Mouse (Mus musculus) hindbrain, embryonic 10.5 days (tissue): ENCODE data around the gene Tmem106a. TPM values are rescaled to one million over a fixed set of nuclear protein-coding genes. Genes with fewer than 3 reads are reported as not detected.

Experiments used
- DNase-seq: peaks from one replicate; pipeline ENCODE4 v3.0.0-alpha.2; 2017; ENCODE audit warnings: low spot score
- H3K27ac ChIP-seq: fragments of 300-500 bp; sonication (generic); 2 replicates; pipeline ENCODE4 v1.5.1; 2016; ENCODE audit warnings: mild to moderate bottlenecking, moderate library complexity
- H3K27me3 ChIP-seq: fragments of 300-500 bp; sonication (generic); 2 replicates; pipeline ENCODE4 v1.6.1; 2016; ENCODE audit warnings: mild to moderate bottlenecking; ENCODE audit not compliant: poor library complexity, insufficient read depth, severe bottlenecking
- H3K36me3 ChIP-seq: fragments of 300-500 bp; sonication (generic); 2 replicates; pipeline ENCODE4 v1.6.1; 2016; ENCODE audit warnings: mild to moderate bottlenecking, moderate library complexity
- H3K4me1 ChIP-seq: fragments of 300-500 bp; sonication (generic); replicated peaks from 2 replicates; pipeline ENCODE4 v1.6.1; 2016; ENCODE audit warnings: mild to moderate bottlenecking
- H3K4me3 ChIP-seq: fragments of 300-500 bp; sonication (generic); 2 replicates; pipeline ENCODE4 v1.5.1; 2016; ENCODE audit warnings: mild to moderate bottlenecking, moderate library complexity
- H3K9me3 ChIP-seq: fragments of 300-500 bp; sonication (generic); 2 replicates; pipeline ENCODE4 v1.6.1; 2016; ENCODE audit warnings: mild to moderate bottlenecking, moderate library complexity
- WGBS: fragments of 180-500 bp; shearing (Covaris S2); methylation state at CpG from one replicate; pipeline ENCODE4 v1.1.7; 2016; 5-methylcytosine and 5-hydroxymethylcytosine counted together
- polyA plus RNA-seq: library from polyadenylated mRNA; unstranded; fragments of >200 nt; fragmentation: Nextera tagmentation; extraction: Ambion mirVana; gene quantifications from 2 replicates; pipeline ENCODE4 v1.2.1, GENCODE M21; 2016

The Tmem106a gene
- polyA plus RNA-seq: 1.7 and 4.3 TPM in 2 replicates

- Histone ChIP-seq H3K9me3 (no peaks in the 10 kb centered on the region), H3K27me3 (no peaks in the 10 kb centered on the region), H3K4me1 (peaks cover 11% of the 10 kb centered on the region), H3K27ac (peak within 1 kb of the TSS; percentile 59), H3K36me3 (peaks cover 44% of the 10 kb centered on the region), H3K4me3 (peak within 1 kb of the TSS; percentile 51)
- peak; percentile 64 for DNase-seq
- 21% methylated on average over 31 of the region's 31 CpGs for WGBS
These were observed at the start of gene Tmem106a for GRCm38 (mm10) chr11:101582054-101583035. Gene Tmem106a, plus strand, starts transcription at chr11:101582242.

GRCm38 (mm10) chr11:101543533-101543932 lies 38.5 kb upstream of the Tmem106a start:
- H3K9me3 ChIP-seq: no peaks in the 10 kb centered on the region
- H3K36me3 ChIP-seq: peaks cover 87% of the 10 kb centered on the region
- H3K27me3 ChIP-seq: no peaks in the 10 kb centered on the region
- no peak overlapping the region for H3K27ac ChIP-seq
- no peak overlapping the region for H3K4me3 ChIP-seq
- WGBS: 93% methylated on average over 9 of the region's 9 CpGs
- peaks cover 7% of the 10 kb centered on the region; the same call in 1 of the 2 replicates for H3K4me1 ChIP-seq
- DNase-seq: no peak

- 89% methylated on average over 1 of the region's 1 CpGs for WGBS
- Histone ChIP-seq H3K27me3 (no peaks in the 10 kb centered on the region), H3K27ac (no peak overlapping the region; the same call in 1 of the 2 replicates), H3K9me3 (no peaks in the 10 kb centered on the region), H3K4me1 (peaks cover 7% of the 10 kb centered on the region; the same call in 1 of the 2 replicates), H3K36me3 (peaks cover 87% of the 10 kb centered on the region), H3K4me3 (no peak overlapping the region)
- DNase-seq: no peak
These were observed 37.9 kb upstream of the Tmem106a start for GRCm38 (mm10) chr11:101544132-101544531.

GRCm38 (mm10) chr11:101548526-101548925 lies 33.5 kb upstream of the Tmem106a start:
- no peaks in the 10 kb centered on the region for H3K9me3 ChIP-seq
- no peak for DNase-seq
- H3K27me3 ChIP-seq: no peaks in the 10 kb centered on the region
- H3K36me3 ChIP-seq: peaks cover 60% of the 10 kb centered on the region
- no peak overlapping the region for H3K4me3 ChIP-seq
- no peak overlapping the region for H3K27ac ChIP-seq
- peaks cover 15% of the 10 kb centered on the region for H3K4me1 ChIP-seq

- WGBS: under 1% methylated on average over 43 of the region's 43 CpGs
- Histone ChIP-seq H3K9me3 (no peaks in the 10 kb centered on the region), H3K4me3 (peak within 1 kb of the TSS; percentile 85), H3K27me3 (no peaks in the 10 kb centered on the region), H3K4me1 (peaks cover 27% of the 10 kb centered on the region), H3K27ac (peak within 1 kb of the TSS; percentile 98), H3K36me3 (peaks cover 47% of the 10 kb centered on the region)
- peak; percentile 98 for DNase-seq
These were observed 30.1 kb upstream of the Tmem106a start, which contains the start of the genes Brca1 and Nbr1 for GRCm38 (mm10) chr11:101551751-101552475. Gene Brca1, minus strand, starts transcription at chr11:101551955. Gene Nbr1, plus strand, starts transcription at chr11:101552149.

- WGBS: under 1% methylated on average over 37 of the region's 37 CpGs
- no peaks in the 10 kb centered on the region for H3K9me3 ChIP-seq
- peak overlapping the region; percentile 98 for H3K27ac ChIP-seq
- peak overlapping the region; percentile 85 for H3K4me3 ChIP-seq
- H3K36me3 ChIP-seq: peaks cover 47% of the 10 kb centered on the region
- no peaks in the 10 kb centered on the region for H3K27me3 ChIP-seq
- peak; percentile 97 for DNase-seq
- peaks cover 27% of the 10 kb centered on the region for H3K4me1 ChIP-seq
These were observed 29.4 kb upstream of the Tmem106a start for GRCm38 (mm10) chr11:101552476-101553300.

GRCm38 (mm10) chr11:101553354-101553930 lies 28.6 kb upstream of the Tmem106a start:
- peaks cover 48% of the 10 kb centered on the region for H3K36me3 ChIP-seq
- WGBS: 30% methylated on average over 8 of the region's 8 CpGs
- no peaks in the 10 kb centered on the region for H3K9me3 ChIP-seq
- peaks cover 27% of the 10 kb centered on the region for H3K4me1 ChIP-seq
- DNase-seq: no peak
- no peaks in the 10 kb centered on the region for H3K27me3 ChIP-seq
- peak overlapping the region; percentile 85 for H3K4me3 ChIP-seq
- H3K27ac ChIP-seq: peak overlapping the region; percentile 98

GRCm38 (mm10) chr11:101556541-101556940 lies 25.5 kb upstream of the Tmem106a start:
- WGBS: 92% methylated on average over 7 of the region's 7 CpGs
- H3K4me3 ChIP-seq: no peak overlapping the region
- H3K9me3 ChIP-seq: no peaks in the 10 kb centered on the region
- H3K27me3 ChIP-seq: no peaks in the 10 kb centered on the region
- peaks cover 63% of the 10 kb centered on the region for H3K36me3 ChIP-seq
- no peak for DNase-seq
- no peak overlapping the region for H3K27ac ChIP-seq
- H3K4me1 ChIP-seq: peaks cover 15% of the 10 kb centered on the region

- H3K27ac ChIP-seq: no peak overlapping the region
- no peak for DNase-seq
- 86% methylated on average over 2 of the region's 2 CpGs for WGBS
- H3K4me3 ChIP-seq: no peak overlapping the region
- no peaks in the 10 kb centered on the region for H3K9me3 ChIP-seq
- H3K27me3 ChIP-seq: no peaks in the 10 kb centered on the region
- H3K36me3 ChIP-seq: peaks cover 67% of the 10 kb centered on the region
- peaks cover 15% of the 10 kb centered on the region for H3K4me1 ChIP-seq
These were observed 25.1 kb upstream of the Tmem106a start for GRCm38 (mm10) chr11:101556954-101557353.

- DNase-seq: peak; percentile 45
- H3K4me1 ChIP-seq: no peaks in the 10 kb centered on the region
- no peak overlapping the region for H3K4me3 ChIP-seq
- no peak overlapping the region for H3K27ac ChIP-seq
- no peaks in the 10 kb centered on the region for H3K9me3 ChIP-seq
- no peaks in the 10 kb centered on the region for H3K27me3 ChIP-seq
- H3K36me3 ChIP-seq: peaks cover 96% of the 10 kb centered on the region
- WGBS: 46% methylated on average over 5 of the region's 5 CpGs
These were observed 19.7 kb upstream of the Tmem106a start for GRCm38 (mm10) chr11:101562391-101562790.

- WGBS: 90% methylated on average over 3 of the region's 3 CpGs
- no peaks in the 10 kb centered on the region for H3K4me1 ChIP-seq
- H3K9me3 ChIP-seq: no peaks in the 10 kb centered on the region
- H3K27ac ChIP-seq: no peak overlapping the region
- no peaks in the 10 kb centered on the region for H3K27me3 ChIP-seq
- peaks cover 99% of the 10 kb centered on the region for H3K36me3 ChIP-seq
- no peak for DNase-seq
- H3K4me3 ChIP-seq: no peak overlapping the region
These were observed 13.6 kb upstream of the Tmem106a start for GRCm38 (mm10) chr11:101568421-101568820.

GRCm38 (mm10) chr11:101576116-101576515 lies 5.9 kb upstream of the Tmem106a start:
- Histone ChIP-seq H3K27ac (no peak overlapping the region), H3K4me3 (no peak overlapping the region), H3K36me3 (peaks cover 98% of the 10 kb centered on the region), H3K9me3 (no peaks in the 10 kb centered on the region), H3K27me3 (no peaks in the 10 kb centered on the region), H3K4me1 (no peaks in the 10 kb centered on the region)
- 76% methylated on average over 6 of the region's 6 CpGs for WGBS
- DNase-seq: no peak
